Mouse (Mus musculus) ES-Bruce4 (cell line): ENCODE data around the gene Atp11a. TPM values are rescaled to one million over a fixed set of nuclear protein-coding genes. Genes with fewer than 3 reads are reported as not detected.

ENCODE experiments used
- H3K27ac ChIP-seq: 2 replicates; pipeline ENCODE4 v1.5.1; 2012; ENCODE audit warnings: low read length, inconsistent platforms; ENCODE audit not compliant: insufficient read depth
- H3K27me3 ChIP-seq: 2 replicates; pipeline ENCODE4 v1.6.1; 2012; ENCODE audit warnings: mild to moderate bottlenecking, low read length, inconsistent platforms; ENCODE audit not compliant: control insufficient read depth, poor library complexity, insufficient read depth, severe bottlenecking
- H3K36me3 ChIP-seq: 2 replicates; pipeline ENCODE4 v1.6.1; 2012; ENCODE audit warnings: inconsistent platforms, mild to moderate bottlenecking, low read length, moderate library complexity; ENCODE audit not compliant: control insufficient read depth, poor library complexity, insufficient read depth, severe bottlenecking
- H3K4me1 ChIP-seq: one replicate; pipeline ENCODE4 v1.8.1; 2011; ENCODE audit warnings: low read length; ENCODE audit not compliant: control insufficient read depth, insufficient read depth
- H3K4me3 ChIP-seq: 2 replicates; pipeline ENCODE4 v1.5.1; 2011; ENCODE audit warnings: low read depth, mild to moderate bottlenecking, low read length
- H3K9ac ChIP-seq: 2 replicates; pipeline ENCODE4 v1.6.1; 2012; ENCODE audit warnings: low read depth, mild to moderate bottlenecking, inconsistent platforms; ENCODE audit not compliant: poor library complexity, severe bottlenecking
- H3K9me3 ChIP-seq: replicated peaks from 2 replicates; pipeline ENCODE4 v1.6.1; 2012; ENCODE audit warnings: mild to moderate bottlenecking, low read length, inconsistent platforms; ENCODE audit not compliant: control insufficient read depth, poor library complexity, insufficient read depth, severe bottlenecking
- CTCF ChIP-seq: IDR thresholded peaks from one replicate; pipeline ENCODE4 v1.8.1; 2011; ENCODE audit warnings: low read depth, low read length
- EP300 ChIP-seq: IDR thresholded peaks from 2 replicates; pipeline ENCODE4 v1.6.1; 2011; ENCODE audit warnings: low read depth, low read length; ENCODE audit not compliant: insufficient read depth
- POLR2A ChIP-seq: IDR thresholded peaks from one replicate; pipeline ENCODE4 v1.8.1; 2011; ENCODE audit warnings: low read length; ENCODE audit not compliant: insufficient read depth
- polyA plus RNA-seq: library from polyadenylated mRNA; stranded (reverse); fragments of >200 nt; gene quantifications from 2 replicates; pipeline ENCODE4 v1.2.4, GENCODE M21; 2011; ENCODE audit warnings: low read depth; ENCODE audit not compliant: missing spikeins, insufficient read depth, insufficient read length

Atp11a gene
- polyA plus RNA-seq, 1 experiment: 58.5 TPM

DNA sequence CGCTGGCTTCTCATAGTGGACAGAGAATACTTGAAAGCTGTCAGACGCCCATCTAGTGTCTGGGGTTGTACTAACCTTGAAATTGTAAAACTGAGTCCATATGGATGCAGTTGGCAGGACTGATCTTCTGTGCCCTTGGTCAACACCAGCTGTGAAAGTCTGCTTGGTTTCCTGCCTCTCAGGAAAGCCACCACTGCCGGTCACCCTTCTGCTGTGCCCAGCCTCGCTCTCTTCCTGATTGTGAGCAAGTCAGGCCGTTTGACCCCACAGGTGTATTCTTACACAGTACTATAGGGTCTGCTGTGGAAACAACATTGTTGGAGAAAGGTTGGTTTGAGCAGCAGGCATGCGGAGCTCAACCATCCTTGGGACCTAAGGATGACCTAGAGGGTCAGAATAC is 120.3 kb downstream of the Atp11a start:
- no peaks in the 10 kb centered on the region for H3K36me3 ChIP-seq
- H3K4me3 ChIP-seq: no peak overlapping the region
- no peak overlapping the region for H3K9ac ChIP-seq
- no peaks in the 10 kb centered on the region for H3K9me3 ChIP-seq
- TF ChIP-seq CTCF (no peak), EP300 (no peak), POLR2A (no peak)
- no peaks in the 10 kb centered on the region for H3K27me3 ChIP-seq
- peaks cover 6% of the 10 kb centered on the region for H3K4me1 ChIP-seq
- no peak overlapping the region for H3K27ac ChIP-seq

GRCm38 (mm10) chr8:12880163-12880562 is 123.3 kb downstream of the Atp11a start:
- H3K9ac ChIP-seq: no peak overlapping the region
- H3K9me3 ChIP-seq: no peaks in the 10 kb centered on the region
- no peaks in the 10 kb centered on the region for H3K27me3 ChIP-seq
- H3K27ac ChIP-seq: no peak overlapping the region
- peaks cover 2% of the 10 kb centered on the region for H3K4me1 ChIP-seq
- TF ChIP-seq POLR2A: no peak
- H3K36me3 ChIP-seq: no peaks in the 10 kb centered on the region
- no peak overlapping the region for H3K4me3 ChIP-seq

- Histone ChIP-seq H3K36me3 (no peaks in the 10 kb centered on the region), H3K4me3 (no peak overlapping the region), H3K9ac (no peak overlapping the region), H3K4me1 (peaks cover 2% of the 10 kb centered on the region), H3K27ac (no peak overlapping the region), H3K27me3 (no peaks in the 10 kb centered on the region), H3K9me3 (no peaks in the 10 kb centered on the region)
- TF ChIP-seq POLR2A (no peak), EP300 (no peak), CTCF (no peak)
Measured at GRCm38 (mm10) chr8:12883051-12884004, 126.5 kb downstream of the Atp11a start.

DNA sequence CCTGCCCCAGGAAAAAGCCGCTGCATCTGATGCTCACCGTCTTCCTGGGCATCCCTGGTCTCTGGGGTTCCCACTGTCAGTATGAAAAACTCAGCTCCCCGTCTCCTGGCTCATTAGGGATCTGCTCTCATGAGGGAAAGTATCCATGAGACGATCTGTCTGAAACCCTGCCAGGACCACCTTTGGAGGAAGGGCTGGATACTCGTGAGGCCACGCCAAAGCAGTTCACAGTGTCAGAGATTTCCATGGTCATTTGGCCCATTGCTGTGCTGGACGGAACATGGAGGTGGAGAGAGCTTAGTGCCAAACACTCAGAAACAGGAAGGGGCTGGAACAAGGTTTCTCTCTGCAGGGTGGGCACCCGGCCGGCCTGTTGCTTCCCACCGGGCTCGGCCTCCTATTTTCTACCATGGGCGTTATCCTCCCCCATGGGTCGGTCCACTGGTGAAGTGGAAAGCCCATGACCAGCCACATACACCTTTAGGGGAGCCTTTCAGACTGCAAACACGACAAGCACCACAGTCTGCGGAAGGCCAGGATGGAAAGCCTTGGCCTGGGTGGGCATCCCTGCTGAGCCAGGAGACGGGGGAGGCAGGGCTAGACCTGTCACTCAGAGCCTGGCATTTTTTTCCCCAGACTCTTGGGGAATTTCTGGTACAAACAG is 131.1 kb downstream of the Atp11a start:
- no peak overlapping the region for H3K9ac ChIP-seq
- no peaks in the 10 kb centered on the region for H3K36me3 ChIP-seq
- H3K27ac ChIP-seq: no peak overlapping the region
- H3K4me1 ChIP-seq: no peaks in the 10 kb centered on the region
- no peak overlapping the region for H3K4me3 ChIP-seq
- TF ChIP-seq EP300 (no peak), POLR2A (no peak)
- H3K27me3 ChIP-seq: no peaks in the 10 kb centered on the region
- no peaks in the 10 kb centered on the region for H3K9me3 ChIP-seq

- Histone ChIP-seq H3K36me3 (no peaks in the 10 kb centered on the region), H3K4me3 (no peak overlapping the region)
- no peak for TF ChIP-seq CTCF
- TF ChIP-seq EP300: no peak
- TF ChIP-seq POLR2A: no peak
Measured at GRCm38 (mm10) chr8:12889046-12889598, 132.3 kb downstream of the Atp11a start.

More at GRCm38 (mm10) chr8:12889046-12889598, 132.3 kb downstream of the Atp11a start:
- H3K4me1 ChIP-seq: no peaks in the 10 kb centered on the region
- H3K27ac ChIP-seq: no peak overlapping the region
- no peaks in the 10 kb centered on the region for H3K27me3 ChIP-seq
- no peaks in the 10 kb centered on the region for H3K9me3 ChIP-seq
- no peak overlapping the region for H3K9ac ChIP-seq
